Mouse (Mus musculus): Measurements from ENCODE around the gene Ripor1. TPM values are rescaled to one million over a fixed set of nuclear protein-coding genes. Genes with fewer than 3 reads are reported as not detected.
A peak's percentile ranks its signal among the peaks of the same experiment; 100 is the strongest.
"Not testable (repeated sequence)": the region's sequence is repeated elsewhere in the genome, so short reads cannot be mapped to it uniquely, and the experiment has no call there.

The Ripor1 gene
- polyA plus RNA-seq, 1 experiment from 2014 or later, result 44.4 TPM

DNA sequence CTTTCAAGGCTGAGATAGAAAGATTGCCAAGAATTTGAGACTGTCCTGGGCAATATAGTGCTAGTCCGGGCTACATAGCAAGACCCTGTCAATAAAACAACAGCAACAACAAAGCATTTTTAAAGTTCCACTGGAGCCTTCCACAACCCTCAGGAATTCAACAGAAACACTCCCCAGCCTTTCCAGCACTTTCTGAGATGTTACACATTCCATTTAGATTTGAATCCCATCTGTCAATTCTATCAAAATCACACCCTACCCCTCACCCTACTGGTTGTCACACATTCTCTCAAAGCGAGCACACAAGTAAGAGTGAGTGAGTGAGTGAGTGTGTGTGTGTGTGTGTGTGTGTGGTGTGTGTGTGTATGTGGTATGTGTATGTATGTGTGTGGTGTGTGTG is 12.6 kb upstream of the Ripor1 start:
- Histone ChIP-seq H3K27me3 (ENCODE audit: insufficient read depth, low read length) (no peaks in the 10 kb centered on the region), H3K4me2 (ENCODE audit: low read length) (no peak overlapping the region), H3K9ac (ENCODE audit: low read depth, low read length) (no peak overlapping the region), H3K4me3 (replicated peaks; ENCODE audit: low read depth, low read length) (no peak overlapping the region), H3K9me3 (replicated peaks; ENCODE audit: low read length) (no peaks in the 10 kb centered on the region), H3K36me3 (ENCODE audit: insufficient read depth, low read length) (no peaks in the 10 kb centered on the region), H3K4me1 (replicated peaks; ENCODE audit: insufficient read depth, low read length) (0 out of 2 replicates have a peak, but pooled peaks cover 3% of the 10 kb centered on the region), H3K27ac (no peak overlapping the region)
- peak; percentile 63 for DNase-seq (ENCODE audit: low spot score)
- ATAC-seq (replicated peaks; ENCODE audit: low FRiP score, low read depth), result no peak
- TF ChIP-seq CTCF (IDR thresholded peaks at IDR 0.05; ENCODE audit: low read depth), result no peak
- WGBS, result 76% methylated on average over 2 of the region's 2 CpGs

DNA sequence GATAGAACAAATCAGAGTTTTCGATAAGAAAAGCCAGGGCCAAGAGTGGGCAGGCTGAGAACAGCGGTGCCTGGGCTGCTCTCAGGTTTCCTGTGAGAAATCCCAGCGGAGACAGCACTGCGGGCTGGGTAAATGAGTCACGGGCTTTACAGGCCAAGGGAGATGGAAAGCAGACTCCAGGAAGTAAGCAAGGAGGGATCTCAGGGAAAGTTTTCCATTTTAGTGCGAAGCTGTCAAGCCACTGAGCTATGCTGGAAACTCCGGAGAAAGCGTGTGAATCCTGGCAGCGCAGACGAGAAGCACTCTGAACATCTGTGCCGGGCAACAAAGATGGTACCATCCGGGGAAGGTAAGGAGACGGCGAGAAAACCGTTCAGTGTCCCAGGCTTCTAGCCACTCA is 11.2 kb upstream of the Ripor1 start:
- Histone ChIP-seq H3K4me3 (replicated peaks; ENCODE audit: low read depth, low read length) (no peak overlapping the region), H3K4me1 (replicated peaks; ENCODE audit: insufficient read depth, low read length) (0 out of 2 replicates have a peak, but pooled peaks cover 3% of the 10 kb centered on the region), H3K27me3 (ENCODE audit: insufficient read depth, low read length) (no peaks in the 10 kb centered on the region), H3K4me2 (ENCODE audit: low read length) (peak overlapping the region; percentile 45), H3K27ac (peak overlapping the region; percentile 85), H3K9me3 (replicated peaks; ENCODE audit: low read length) (no peaks in the 10 kb centered on the region), H3K9ac (ENCODE audit: low read depth, low read length) (peak overlapping the region; percentile 36; the same call in 1 of the 2 replicates), H3K36me3 (ENCODE audit: insufficient read depth, low read length) (no peaks in the 10 kb centered on the region)
- ATAC-seq (replicated peaks; ENCODE audit: low FRiP score, low read depth) (0 out of 2 replicates have a peak, but pooled peaks have one; percentile 34), DNase-seq (ENCODE audit: low spot score) (peak; percentile 79)
- TF ChIP-seq CTCF (IDR thresholded peaks at IDR 0.05; ENCODE audit: low read depth), result no peak
- 7% methylated on average over 15 of the region's 15 CpGs for WGBS

DNA sequence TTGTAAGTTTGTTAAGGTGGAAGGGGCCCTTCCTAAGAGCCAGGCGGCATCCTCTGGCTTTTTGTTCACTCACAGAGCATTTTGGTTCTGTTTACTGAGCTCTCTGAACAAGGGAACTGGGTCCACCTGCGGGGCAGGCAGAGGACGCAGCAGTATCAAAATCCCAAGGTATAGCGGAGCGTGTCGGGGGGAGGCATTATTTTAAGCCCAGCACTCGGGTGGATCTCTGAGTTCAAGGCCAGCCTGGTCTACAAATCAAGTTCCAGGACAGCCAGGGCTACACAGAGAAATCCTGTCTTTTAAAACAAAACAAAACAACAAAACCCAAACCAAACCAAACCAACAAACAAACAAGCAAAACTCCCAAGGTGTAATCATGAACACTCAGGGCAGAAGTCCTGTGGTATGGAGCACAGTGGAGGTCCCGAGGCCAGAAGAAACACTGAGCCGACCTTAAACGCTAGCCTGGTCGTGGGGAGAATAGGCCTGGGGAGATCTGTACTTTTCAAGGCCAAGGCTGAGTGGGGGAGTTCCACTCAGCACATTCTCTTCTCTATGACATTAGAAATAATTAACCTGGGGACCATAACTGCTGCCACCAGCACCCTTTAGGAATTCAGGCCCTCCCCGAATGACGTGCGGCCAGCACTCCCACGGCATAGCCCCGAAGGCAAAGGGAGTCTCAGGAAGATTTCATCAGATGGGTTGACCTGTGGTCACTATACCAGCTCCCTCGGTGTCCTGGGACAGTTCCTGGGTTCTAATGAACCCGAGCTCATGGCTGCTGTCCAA is 10.4 kb upstream of the Ripor1 start:
- DNase-seq (ENCODE audit: low spot score), result peak; percentile 60
- Histone ChIP-seq H3K27me3 (ENCODE audit: insufficient read depth, low read length) (no peaks in the 10 kb centered on the region), H3K4me1 (replicated peaks; ENCODE audit: insufficient read depth, low read length) (0 out of 2 replicates have a peak, but pooled peaks cover 3% of the 10 kb centered on the region), H3K4me2 (ENCODE audit: low read length) (peak overlapping the region; percentile 45), H3K4me3 (replicated peaks; ENCODE audit: low read depth, low read length) (no peak overlapping the region), H3K9me3 (replicated peaks; ENCODE audit: low read length) (no peaks in the 10 kb centered on the region), H3K27ac (peak overlapping the region; percentile 85), H3K9ac (ENCODE audit: low read depth, low read length) (peak overlapping the region; percentile 41; the same call in 1 of the 2 replicates), H3K36me3 (ENCODE audit: insufficient read depth, low read length) (no peaks in the 10 kb centered on the region)
- peak; percentile 80 for ATAC-seq (replicated peaks; ENCODE audit: low FRiP score, low read depth)
- no peak for TF ChIP-seq CTCF (IDR thresholded peaks at IDR 0.05; ENCODE audit: low read depth)
- 45% methylated on average over 18 of the region's 18 CpGs for WGBS

DNA sequence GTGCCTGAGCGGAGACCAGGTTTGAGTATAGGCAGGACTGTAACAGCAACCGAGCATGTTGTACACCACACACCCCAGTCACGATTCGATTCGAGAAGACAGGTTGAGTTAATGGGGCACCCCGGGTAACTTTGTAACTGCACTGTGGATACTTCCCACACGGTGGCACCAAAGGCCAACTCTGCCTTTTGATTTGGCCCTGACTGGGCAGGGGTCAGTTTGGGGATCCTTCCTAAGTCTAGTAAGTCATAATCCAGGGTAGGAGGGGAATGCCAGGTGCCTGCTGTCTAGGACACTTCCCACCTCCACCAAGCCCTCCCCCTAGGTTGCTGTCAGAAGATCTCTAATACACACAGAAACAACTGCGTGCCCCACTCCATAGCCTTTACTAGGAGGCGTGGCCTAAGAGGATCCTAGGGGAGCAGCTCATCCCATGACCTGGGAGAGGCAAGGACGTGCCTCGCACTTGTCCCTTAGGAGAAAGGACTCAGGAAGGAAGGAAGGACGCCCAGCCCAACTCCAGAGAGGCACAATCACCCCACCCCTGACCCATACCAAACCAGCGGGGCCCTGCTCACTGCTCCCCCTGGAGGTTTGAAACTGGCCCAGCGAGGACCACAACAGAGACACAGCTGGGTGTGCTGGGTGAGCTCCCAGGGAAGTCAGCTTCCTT is 8.6 kb upstream of the Ripor1 start:
- DNase-seq (ENCODE audit: low spot score) (peak; percentile 76), ATAC-seq (replicated peaks; ENCODE audit: low FRiP score, low read depth) (peak; percentile 57)

DNA sequence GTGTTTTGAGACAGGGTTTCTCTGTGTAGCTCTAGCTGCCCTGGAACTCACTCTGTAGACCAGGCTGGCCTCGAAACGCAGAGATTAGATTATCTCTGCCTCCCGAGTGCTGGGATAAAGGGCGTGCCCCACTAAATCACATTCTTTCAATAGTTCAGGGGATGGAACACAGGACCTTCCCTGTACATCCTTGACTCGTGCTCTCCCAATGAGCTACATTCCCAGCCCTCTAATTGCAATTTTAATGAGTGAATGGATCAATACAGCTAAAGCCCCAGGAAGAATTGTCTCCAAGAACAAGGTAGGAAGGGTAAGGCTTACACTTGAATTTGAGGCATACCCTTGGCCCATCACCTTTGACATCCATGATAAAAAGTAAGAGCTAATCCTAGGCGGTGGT is 6.3 kb upstream of the Ripor1 start:
- H3K4me2 ChIP-seq (ENCODE audit: low read length), result no peak overlapping the region
- no peak overlapping the region for H3K4me3 ChIP-seq (replicated peaks; ENCODE audit: low read depth, low read length)
- no peaks in the 10 kb centered on the region for H3K27me3 ChIP-seq (ENCODE audit: insufficient read depth, low read length)
- DNase-seq (ENCODE audit: low spot score) (no peak), ATAC-seq (replicated peaks; ENCODE audit: low FRiP score, low read depth) (no peak)
- H3K4me1 ChIP-seq (replicated peaks; ENCODE audit: insufficient read depth, low read length), result 0 out of 2 replicates have a peak, but pooled peaks cover 3% of the 10 kb centered on the region
- no peak overlapping the region for H3K27ac ChIP-seq
- H3K9me3 ChIP-seq (replicated peaks; ENCODE audit: low read length), result no peaks in the 10 kb centered on the region
- no peaks in the 10 kb centered on the region for H3K36me3 ChIP-seq (ENCODE audit: insufficient read depth, low read length)
- no peak overlapping the region for H3K9ac ChIP-seq (ENCODE audit: low read depth, low read length)
- WGBS, result 82% methylated on average over 6 of the region's 6 CpGs
- no peak for TF ChIP-seq CTCF (IDR thresholded peaks at IDR 0.05; ENCODE audit: low read depth)

More for the DNA sequence above, 8.6 kb upstream of the Ripor1 start:
- H3K4me3 ChIP-seq (replicated peaks; ENCODE audit: low read depth, low read length), result peak overlapping the region; percentile 15; the same call in 1 of the 2 replicates
- H3K9ac ChIP-seq (ENCODE audit: low read depth, low read length), result peak overlapping the region; percentile 18; the same call in 1 of the 2 replicates
- no peaks in the 10 kb centered on the region for H3K27me3 ChIP-seq (ENCODE audit: insufficient read depth, low read length)
- no peaks in the 10 kb centered on the region for H3K36me3 ChIP-seq (ENCODE audit: insufficient read depth, low read length)
- 7% methylated on average over 14 of the region's 14 CpGs for WGBS
- H3K9me3 ChIP-seq (replicated peaks; ENCODE audit: low read length), result no peaks in the 10 kb centered on the region
- H3K4me2 ChIP-seq (ENCODE audit: low read length), result peak overlapping the region; percentile 45
- H3K4me1 ChIP-seq (replicated peaks; ENCODE audit: insufficient read depth, low read length), result 0 out of 2 replicates have a peak, but pooled peaks cover 3% of the 10 kb centered on the region
- peak overlapping the region; percentile 85 for H3K27ac ChIP-seq
- peak; percentile 79 for TF ChIP-seq CTCF (IDR thresholded peaks at IDR 0.05; ENCODE audit: low read depth)

DNA sequence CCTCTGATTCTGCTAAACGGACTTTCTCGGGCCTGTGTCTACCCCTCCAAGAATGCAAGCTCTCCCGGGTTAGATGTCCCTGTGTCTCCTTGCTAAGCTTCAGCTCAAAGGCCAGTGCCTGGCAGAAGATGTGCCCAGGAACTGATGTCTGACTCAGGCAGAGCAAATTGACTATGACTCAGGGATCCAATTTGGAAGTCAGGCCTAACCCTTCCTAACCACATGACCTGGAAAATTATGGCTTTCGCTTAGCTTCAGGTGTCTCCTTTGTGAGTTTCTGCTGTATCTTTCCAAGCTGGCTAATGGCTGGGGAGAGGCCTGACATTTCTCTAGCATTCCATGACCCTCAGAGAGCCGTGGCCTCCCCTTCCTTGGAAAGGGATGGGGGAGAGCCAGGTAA is 3.8 kb upstream of the Ripor1 start:
- Histone ChIP-seq H3K36me3 (ENCODE audit: insufficient read depth, low read length) (no peaks in the 10 kb centered on the region), H3K4me2 (ENCODE audit: low read length) (no peak overlapping the region), H3K9ac (ENCODE audit: low read depth, low read length) (no peak overlapping the region), H3K4me1 (replicated peaks; ENCODE audit: insufficient read depth, low read length) (no peaks in the 10 kb centered on the region), H3K9me3 (replicated peaks; ENCODE audit: low read length) (no peaks in the 10 kb centered on the region), H3K27ac (no peak overlapping the region), H3K4me3 (replicated peaks; ENCODE audit: low read depth, low read length) (no peak overlapping the region), H3K27me3 (ENCODE audit: insufficient read depth, low read length) (no peaks in the 10 kb centered on the region)
- WGBS, result 60% methylated on average over 5 of the region's 5 CpGs
- no peak for TF ChIP-seq CTCF (IDR thresholded peaks at IDR 0.05; ENCODE audit: low read depth)
- ATAC-seq (replicated peaks; ENCODE audit: low FRiP score, low read depth) (no peak), DNase-seq (ENCODE audit: low spot score) (no peak)

DNA sequence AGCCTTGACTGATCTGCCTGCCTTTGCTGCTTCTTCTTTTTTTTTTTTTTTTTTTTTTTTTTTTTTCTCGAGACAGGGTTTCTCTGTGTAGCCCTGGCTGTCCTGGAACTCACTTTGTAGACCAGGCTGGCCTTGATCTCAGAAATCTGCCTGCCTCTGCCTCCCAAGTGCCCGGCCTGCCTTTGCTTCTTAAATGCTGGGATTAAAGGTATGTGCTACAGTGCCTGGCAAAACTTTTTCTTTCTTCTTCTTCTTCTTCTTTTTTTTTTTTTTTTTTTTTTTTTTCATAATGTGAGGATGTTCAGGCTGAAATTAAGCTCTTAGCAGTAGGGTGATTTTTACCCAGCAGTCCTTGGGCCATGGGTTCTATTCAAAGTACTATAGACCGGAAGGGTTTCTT is 2.5 kb upstream of the Ripor1 start:
- ATAC-seq (replicated peaks; ENCODE audit: low FRiP score, low read depth); H3K27ac ChIP-seq; H3K9ac ChIP-seq (ENCODE audit: low read depth, low read length); H3K27me3 ChIP-seq (ENCODE audit: insufficient read depth, low read length); DNase-seq (ENCODE audit: low spot score); H3K9me3 ChIP-seq (replicated peaks; ENCODE audit: low read length); H3K4me2 ChIP-seq (ENCODE audit: low read length); H3K4me3 ChIP-seq (replicated peaks; ENCODE audit: low read depth, low read length); H3K4me1 ChIP-seq (replicated peaks; ENCODE audit: insufficient read depth, low read length); H3K36me3 ChIP-seq (ENCODE audit: insufficient read depth, low read length): not testable (repeated sequence)
- 94% methylated on average over 2 of the region's 3 CpGs for WGBS

All from kidney, postnatal 0 days (tissue).